Mouse (Mus musculus): ENCODE results near the gene Spire2. TPM values are rescaled to one million over a fixed set of nuclear protein-coding genes. Genes with fewer than 3 reads are reported as not detected.
"Not testable (repeated sequence)": the region's sequence is repeated elsewhere in the genome, so short reads cannot be mapped to it uniquely, and the experiment has no call there.

Gene Spire2
- polyA plus RNA-seq, 1 experiment from 2014 or later = 3.1 TPM

- Histone ChIP-seq H3K4me3 (ENCODE audit: low read depth, low read length) (peak overlapping the region; percentile 24), H3K4me2 (replicated peaks; ENCODE audit: low read depth, low read length) (peak overlapping the region; percentile 37), H3K9me3 (ENCODE audit: control insufficient read depth, low read depth, low read length) (no peaks in the 10 kb centered on the region), H3K27me3 (ENCODE audit: control insufficient read depth, insufficient read depth, low read length) (peaks cover 48% of the 10 kb centered on the region), H3K4me1 (ENCODE audit: control insufficient read depth, insufficient read depth, low read length) (no peaks in the 10 kb centered on the region), H3K9ac (replicated peaks; ENCODE audit: low read depth, low read length) (no peak overlapping the region), H3K27ac (ENCODE audit: low read length) (no peak overlapping the region), H3K36me3 (ENCODE audit: control insufficient read depth, insufficient read depth, low read length) (no peaks in the 10 kb centered on the region)
- no peak for ATAC-seq (ENCODE audit: insufficient number of reproducible peaks, insufficient read depth, low FRiP score, low read depth)
- 11% methylated on average over 11 of the region's 11 CpGs for WGBS
These were observed 78.3 kb downstream of the Spire2 start for GRCm38 (mm10) chr8:123410788-123411187.

DNA sequence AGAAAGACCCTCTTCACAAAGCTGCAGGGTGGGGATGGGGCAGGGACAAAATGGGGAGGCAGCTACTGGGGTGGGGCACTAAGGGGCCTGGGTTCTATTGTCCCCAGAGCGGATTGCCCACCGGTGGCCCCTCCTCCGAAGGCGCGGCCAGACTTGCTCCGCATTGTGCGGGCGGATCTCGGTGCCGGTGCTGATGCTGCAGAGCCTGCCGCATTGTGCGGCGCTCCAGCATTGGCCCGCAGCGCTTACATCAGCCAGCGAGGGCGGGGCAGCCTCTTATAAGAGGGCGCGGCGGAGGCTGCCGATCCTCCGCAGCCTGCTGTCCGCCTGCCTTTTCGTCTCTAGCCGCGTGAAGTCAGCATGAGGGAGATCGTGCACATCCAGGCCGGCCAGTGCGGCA lies 78.7 kb downstream of the Spire2 start, which contains the start of gene Tubb3:
TSS of gene Tubb3 (plus strand) at position 179 of the 400 bp plus-strand sequence.
- Histone ChIP-seq H3K9me3 (ENCODE audit: control insufficient read depth, low read depth, low read length) (no peaks in the 10 kb centered on the region), H3K4me1 (ENCODE audit: control insufficient read depth, insufficient read depth, low read length) (no peaks in the 10 kb centered on the region), H3K9ac (replicated peaks; ENCODE audit: low read depth, low read length) (no peak within 1 kb of the TSS), H3K27me3 (ENCODE audit: control insufficient read depth, insufficient read depth, low read length) (peaks cover 48% of the 10 kb centered on the region), H3K36me3 (ENCODE audit: control insufficient read depth, insufficient read depth, low read length) (no peaks in the 10 kb centered on the region), H3K4me2 (replicated peaks; ENCODE audit: low read depth, low read length) (peak within 1 kb of the TSS; percentile 37), H3K27ac (ENCODE audit: low read length) (no peak within 1 kb of the TSS), H3K4me3 (ENCODE audit: low read depth, low read length) (peak within 1 kb of the TSS; percentile 24)
- ATAC-seq (ENCODE audit: insufficient number of reproducible peaks, insufficient read depth, low FRiP score, low read depth) = peak; percentile 55; the same call in 1 of the 2 replicates
- under 1% methylated on average over 29 of the region's 29 CpGs for WGBS

DNA sequence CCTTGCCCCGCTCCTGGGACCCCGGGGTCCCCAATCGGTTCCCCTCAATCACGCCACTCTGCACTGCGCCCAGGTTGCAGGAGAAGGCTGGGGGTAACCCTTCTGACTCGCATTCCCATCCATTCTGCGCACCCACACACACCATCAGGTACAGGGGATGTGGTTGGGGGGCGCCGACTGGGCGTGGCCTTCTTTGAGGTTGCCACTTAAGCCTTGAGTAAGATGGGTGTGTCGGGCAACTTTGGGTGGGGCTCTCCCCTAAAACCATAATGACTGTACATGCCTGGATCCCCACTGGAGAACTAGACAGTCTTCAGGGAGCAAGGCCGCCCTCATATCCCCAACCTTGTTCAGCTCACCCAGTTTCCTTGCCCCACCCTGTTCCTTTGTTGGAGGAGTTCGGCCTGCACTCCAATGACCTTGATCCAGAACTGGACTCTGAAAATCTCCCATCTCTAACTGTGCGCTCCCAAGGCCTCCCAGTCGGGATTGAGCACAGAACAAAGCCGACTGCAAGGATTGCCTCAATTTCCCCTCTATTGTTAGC lies 79.3 kb downstream of the Spire2 start:
- Histone ChIP-seq H3K4me2 (replicated peaks; ENCODE audit: low read depth, low read length) (peak overlapping the region; percentile 37), H3K9ac (replicated peaks; ENCODE audit: low read depth, low read length) (no peak overlapping the region), H3K4me3 (ENCODE audit: low read depth, low read length) (peak overlapping the region; percentile 24), H3K27me3 (ENCODE audit: control insufficient read depth, insufficient read depth, low read length) (peaks cover 48% of the 10 kb centered on the region), H3K36me3 (ENCODE audit: control insufficient read depth, insufficient read depth, low read length) (no peaks in the 10 kb centered on the region), H3K4me1 (ENCODE audit: control insufficient read depth, insufficient read depth, low read length) (no peaks in the 10 kb centered on the region), H3K27ac (ENCODE audit: low read length) (no peak overlapping the region), H3K9me3 (ENCODE audit: control insufficient read depth, low read depth, low read length) (no peaks in the 10 kb centered on the region)
- ATAC-seq (ENCODE audit: insufficient number of reproducible peaks, insufficient read depth, low FRiP score, low read depth) = no peak
- WGBS = 9% methylated on average over 16 of the region's 16 CpGs

- Histone ChIP-seq H3K27ac (ENCODE audit: low read length) (no peak overlapping the region), H3K4me2 (replicated peaks; ENCODE audit: low read depth, low read length) (no peak overlapping the region), H3K36me3 (ENCODE audit: control insufficient read depth, insufficient read depth, low read length) (no peaks in the 10 kb centered on the region), H3K27me3 (ENCODE audit: control insufficient read depth, insufficient read depth, low read length) (peaks cover 48% of the 10 kb centered on the region), H3K9me3 (ENCODE audit: control insufficient read depth, low read depth, low read length) (no peaks in the 10 kb centered on the region), H3K4me1 (ENCODE audit: control insufficient read depth, insufficient read depth, low read length) (no peaks in the 10 kb centered on the region), H3K4me3 (ENCODE audit: low read depth, low read length) (peak overlapping the region; percentile 24; the same call in 1 of the 2 replicates), H3K9ac (replicated peaks; ENCODE audit: low read depth, low read length) (no peak overlapping the region)
- 2% methylated on average over 12 of the region's 12 CpGs for WGBS
- no peak for ATAC-seq (ENCODE audit: insufficient number of reproducible peaks, insufficient read depth, low FRiP score, low read depth)
These were observed 80.2 kb downstream of the Spire2 start for GRCm38 (mm10) chr8:123412560-123413170.

DNA sequence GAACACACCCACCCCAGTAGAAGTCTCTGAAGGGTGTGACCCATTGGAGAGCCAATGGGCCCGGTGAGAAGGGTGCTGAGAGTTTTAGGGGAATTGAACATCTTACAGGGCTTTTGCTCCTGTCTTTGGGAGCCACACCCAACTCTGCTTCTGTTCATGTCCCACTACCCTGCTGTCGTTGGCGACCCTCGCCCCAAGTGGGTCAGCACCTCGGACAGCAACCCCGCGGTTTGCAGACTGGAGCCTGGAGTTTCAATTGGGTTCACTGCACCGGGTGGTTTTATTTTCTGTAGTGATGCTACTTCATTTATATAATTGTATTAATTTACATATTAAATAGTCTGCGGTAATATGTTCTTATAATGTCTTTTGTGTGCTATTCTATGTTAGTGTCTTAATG lies 81.7 kb downstream of the Spire2 start:
- no peaks in the 10 kb centered on the region for H3K4me1 ChIP-seq (ENCODE audit: control insufficient read depth, insufficient read depth, low read length)
- ATAC-seq (ENCODE audit: insufficient number of reproducible peaks, insufficient read depth, low FRiP score, low read depth) = no peak
- H3K9me3 ChIP-seq (ENCODE audit: control insufficient read depth, low read depth, low read length) = no peaks in the 10 kb centered on the region
- H3K36me3 ChIP-seq (ENCODE audit: control insufficient read depth, insufficient read depth, low read length) = no peaks in the 10 kb centered on the region
- no peak overlapping the region for H3K4me2 ChIP-seq (replicated peaks; ENCODE audit: low read depth, low read length)
- 7% methylated on average over 9 of the region's 9 CpGs for WGBS
- no peak overlapping the region for H3K9ac ChIP-seq (replicated peaks; ENCODE audit: low read depth, low read length)
- no peak overlapping the region for H3K4me3 ChIP-seq (ENCODE audit: low read depth, low read length)
- peaks cover 45% of the 10 kb centered on the region for H3K27me3 ChIP-seq (ENCODE audit: control insufficient read depth, insufficient read depth, low read length)
- no peak overlapping the region for H3K27ac ChIP-seq (ENCODE audit: low read length)

- not testable (repeated sequence) for H3K9me3 ChIP-seq (ENCODE audit: control insufficient read depth, low read depth, low read length); H3K9ac ChIP-seq (replicated peaks; ENCODE audit: low read depth, low read length); H3K4me2 ChIP-seq (replicated peaks; ENCODE audit: low read depth, low read length); H3K27ac ChIP-seq (ENCODE audit: low read length); ATAC-seq (ENCODE audit: insufficient number of reproducible peaks, insufficient read depth, low FRiP score, low read depth); H3K4me1 ChIP-seq (ENCODE audit: control insufficient read depth, insufficient read depth, low read length); H3K36me3 ChIP-seq (ENCODE audit: control insufficient read depth, insufficient read depth, low read length); H3K4me3 ChIP-seq (ENCODE audit: low read depth, low read length)
- WGBS = 81% methylated on average over 5 of the region's 5 CpGs
- peaks cover 40% of the 10 kb centered on the region for H3K27me3 ChIP-seq (ENCODE audit: control insufficient read depth, insufficient read depth, low read length)
These were observed 82.6 kb downstream of the Spire2 start for GRCm38 (mm10) chr8:123414997-123415696.

- ATAC-seq (ENCODE audit: insufficient number of reproducible peaks, insufficient read depth, low FRiP score, low read depth) = no peak
- H3K9me3 ChIP-seq (ENCODE audit: control insufficient read depth, low read depth, low read length) = no peaks in the 10 kb centered on the region
- peaks cover 29% of the 10 kb centered on the region for H3K27me3 ChIP-seq (ENCODE audit: control insufficient read depth, insufficient read depth, low read length)
- H3K27ac ChIP-seq (ENCODE audit: low read length) = no peak overlapping the region
- no peak overlapping the region for H3K4me3 ChIP-seq (ENCODE audit: low read depth, low read length)
- no peaks in the 10 kb centered on the region for H3K4me1 ChIP-seq (ENCODE audit: control insufficient read depth, insufficient read depth, low read length)
- WGBS = 76% methylated on average over 8 of the region's 8 CpGs
- H3K36me3 ChIP-seq (ENCODE audit: control insufficient read depth, insufficient read depth, low read length) = no peaks in the 10 kb centered on the region
- H3K9ac ChIP-seq (replicated peaks; ENCODE audit: low read depth, low read length) = no peak overlapping the region
- no peak overlapping the region for H3K4me2 ChIP-seq (replicated peaks; ENCODE audit: low read depth, low read length)
These were observed 83.7 kb downstream of the Spire2 start for GRCm38 (mm10) chr8:123415967-123416943.

DNA sequence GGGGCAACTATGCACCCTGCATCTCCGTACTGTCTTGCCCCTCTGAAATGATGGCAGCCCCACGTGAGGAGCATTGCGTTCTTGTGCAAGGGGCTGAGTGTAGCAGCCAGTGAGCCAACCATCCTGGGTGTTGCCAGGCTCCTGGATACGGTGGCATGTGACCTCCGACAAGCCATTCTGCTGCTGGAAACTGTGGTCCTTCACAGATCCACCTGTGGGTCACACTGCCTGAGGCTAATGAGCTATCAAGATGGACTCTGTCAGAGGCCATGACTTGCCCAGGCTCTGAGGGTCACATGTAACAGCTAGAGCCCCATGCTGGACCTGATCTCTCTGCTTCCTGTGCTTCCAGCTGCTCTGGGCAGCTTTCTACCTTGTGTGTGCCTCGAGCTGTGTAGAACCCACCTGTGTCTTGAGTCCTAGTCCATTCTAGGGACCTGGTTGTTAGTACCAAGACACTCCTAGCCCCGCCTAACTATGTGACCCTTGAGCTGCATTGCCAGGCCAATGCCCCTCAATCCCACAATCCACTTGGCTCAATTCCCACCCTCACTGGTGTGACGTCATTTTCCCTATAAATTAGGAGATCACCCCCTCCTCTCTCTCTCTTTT lies 84.5 kb downstream of the Spire2 start:
- Histone ChIP-seq H3K27ac (ENCODE audit: low read length) (no peak overlapping the region), H3K9me3 (ENCODE audit: control insufficient read depth, low read depth, low read length) (no peaks in the 10 kb centered on the region), H3K36me3 (ENCODE audit: control insufficient read depth, insufficient read depth, low read length) (no peaks in the 10 kb centered on the region), H3K4me3 (ENCODE audit: low read depth, low read length) (no peak overlapping the region), H3K27me3 (ENCODE audit: control insufficient read depth, insufficient read depth, low read length) (peaks cover 22% of the 10 kb centered on the region), H3K4me2 (replicated peaks; ENCODE audit: low read depth, low read length) (no peak overlapping the region), H3K9ac (replicated peaks; ENCODE audit: low read depth, low read length) (no peak overlapping the region), H3K4me1 (ENCODE audit: control insufficient read depth, insufficient read depth, low read length) (no peaks in the 10 kb centered on the region)
- 77% methylated on average over 8 of the region's 8 CpGs for WGBS
- no peak for ATAC-seq (ENCODE audit: insufficient number of reproducible peaks, insufficient read depth, low FRiP score, low read depth)

Data from stomach, embryonic 14.5 days (tissue).